Mouse (Mus musculus) E14TG2a.4 (cell line): ENCODE data around the gene Bola1.

Experiments used
- CTCF ChIP-seq: conservative IDR thresholded peaks from 2 replicates; pipeline ENCODE4 v1.5.1; 2014; ENCODE audit warnings: low read length
- POU5F1 ChIP-seq: IDR thresholded peaks from 2 replicates; pipeline ENCODE4 v1.6.1; 2014; ENCODE audit warnings: low read length, borderline replicate concordance

DNA sequence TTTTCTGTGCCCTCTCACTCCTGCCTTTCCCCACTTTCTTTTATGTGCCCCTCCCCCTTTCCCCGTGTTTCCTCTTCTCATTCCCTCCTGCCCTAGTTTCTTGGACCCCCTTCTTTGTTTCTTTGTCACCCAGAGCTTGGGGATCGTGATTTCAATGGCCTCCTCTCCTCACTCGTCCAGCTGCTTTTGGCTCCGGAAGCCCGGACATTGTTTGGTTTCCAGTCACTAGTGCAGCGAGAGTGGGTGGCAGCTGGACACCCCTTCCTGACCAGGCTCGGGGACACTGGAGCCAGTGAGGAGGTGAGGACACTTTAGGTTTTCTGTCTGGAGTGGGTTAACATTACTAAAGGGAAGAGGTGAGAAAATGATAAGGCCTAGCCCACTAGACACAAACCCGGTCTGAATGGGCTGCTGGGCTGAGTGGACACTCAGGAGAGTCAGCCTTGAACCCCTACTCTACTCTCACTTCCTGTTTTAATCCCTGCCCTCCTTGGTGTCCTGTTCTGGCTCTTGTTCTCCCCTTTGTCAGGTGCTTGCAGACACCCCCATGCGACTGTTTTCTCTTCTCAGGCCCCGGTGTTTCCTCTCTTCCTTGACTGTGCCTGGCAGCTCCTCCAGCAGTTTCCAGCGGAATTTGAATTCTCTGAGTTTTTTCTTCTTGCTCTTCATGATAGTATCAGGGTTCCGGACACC, 50.9 kb downstream of the Bola1 start:
- no peak for TF ChIP-seq CTCF
- TF ChIP-seq POU5F1: no peak
